Mouse (Mus musculus) CD8-positive naive resting alpha-beta T cell, adult 57 days (primary cell): ENCODE measurements around the gene Ltb4r2. TPM values are rescaled to one million over a fixed set of nuclear protein-coding genes. Genes with fewer than 3 reads are reported as not detected.

Source experiments
- total RNA-seq: library from RNA; stranded (reverse); gene quantifications from one replicate; pipeline ENCODE4 v1.2.4, GENCODE M21; 2023

The Ltb4r2 gene
- 0.18 TPM for total RNA-seq

DNA sequence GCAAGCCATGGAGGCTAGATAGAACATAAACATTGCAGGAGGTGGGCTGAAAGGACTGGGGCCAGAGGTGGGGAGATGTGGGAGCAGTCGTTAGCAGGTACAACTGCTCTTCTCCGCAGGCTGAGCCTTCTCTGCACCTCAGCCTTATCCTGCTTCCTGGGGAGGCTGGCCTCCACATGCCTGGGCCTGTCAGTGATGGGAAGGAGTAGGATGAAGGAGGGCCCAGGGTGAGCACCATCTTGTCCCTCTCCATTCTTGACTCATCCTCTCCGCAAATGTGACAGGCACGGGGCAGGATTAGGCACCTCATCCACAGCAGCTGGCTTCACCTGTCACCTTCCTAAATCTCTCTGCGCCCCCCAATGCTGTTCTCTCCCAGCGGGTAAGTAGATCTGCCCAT is at the start of gene Ltb4r2:
Gene Ltb4r2, plus strand, starts transcription at position 266 of the 400 bp plus-strand sequence.

DNA sequence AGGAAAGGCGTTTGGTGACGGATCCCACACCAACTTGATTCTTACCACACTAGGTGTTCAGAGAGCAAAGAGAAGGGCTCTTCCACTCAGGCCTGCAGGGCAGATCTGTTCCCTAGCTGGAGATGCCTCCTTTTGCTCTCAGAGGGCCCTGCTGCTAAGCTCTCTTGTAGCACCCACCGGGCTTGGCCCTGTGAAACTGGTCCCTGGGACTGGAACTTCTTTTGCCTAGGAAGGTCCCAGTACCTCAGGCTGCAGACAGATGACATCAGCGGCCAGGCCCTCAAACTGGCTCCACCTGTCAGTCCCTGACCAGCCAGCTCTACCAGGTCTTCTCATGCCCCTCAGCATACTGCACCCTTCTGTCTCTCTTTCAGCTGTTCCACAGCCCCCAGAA is 47.5 kb upstream of the Ltb4r2 start, which contains the start of gene Tgm1:
Gene Tgm1, minus strand, starts transcription at position 198 of the 394 bp plus-strand sequence.

DNA sequence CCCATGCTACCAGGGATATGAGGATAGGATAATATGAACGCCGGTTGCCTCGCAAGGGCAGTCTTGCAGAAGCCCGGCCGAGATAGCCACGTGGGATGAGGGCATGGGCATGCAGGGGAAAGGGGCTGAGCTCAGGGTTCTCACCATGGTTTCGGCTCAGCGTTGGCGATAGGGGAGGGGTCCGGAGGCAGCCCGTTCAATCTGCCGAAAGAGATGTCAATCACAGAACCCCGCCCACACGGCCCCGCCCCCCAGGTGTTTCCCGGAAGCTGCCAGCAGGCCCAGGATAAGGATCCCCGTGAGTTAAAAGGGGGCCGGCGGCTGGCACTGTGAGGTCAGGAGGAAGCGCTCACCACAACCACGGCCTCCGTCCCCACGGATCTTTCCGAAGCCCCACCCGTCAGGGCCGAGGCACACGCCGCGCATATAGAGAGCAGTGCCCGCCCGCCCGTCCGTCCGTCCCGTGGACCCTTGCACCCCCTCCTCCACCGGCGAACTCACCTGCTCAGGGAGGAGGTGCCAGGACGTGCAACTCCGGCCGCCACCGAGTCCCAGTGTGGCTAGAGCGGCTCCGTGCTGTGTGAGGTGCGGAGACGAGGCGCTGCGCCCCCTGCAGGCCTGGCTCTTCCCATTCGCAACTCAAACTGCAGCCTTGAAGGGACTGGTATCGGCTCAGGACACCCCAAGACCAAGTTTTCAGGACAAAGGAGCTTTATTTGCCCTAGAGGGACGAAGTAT is 39.4 kb upstream of the Ltb4r2 start, which contains the start of gene Rabggta:
Gene Rabggta, minus strand, starts transcription at position 564 of the 738 bp plus-strand sequence.

DNA sequence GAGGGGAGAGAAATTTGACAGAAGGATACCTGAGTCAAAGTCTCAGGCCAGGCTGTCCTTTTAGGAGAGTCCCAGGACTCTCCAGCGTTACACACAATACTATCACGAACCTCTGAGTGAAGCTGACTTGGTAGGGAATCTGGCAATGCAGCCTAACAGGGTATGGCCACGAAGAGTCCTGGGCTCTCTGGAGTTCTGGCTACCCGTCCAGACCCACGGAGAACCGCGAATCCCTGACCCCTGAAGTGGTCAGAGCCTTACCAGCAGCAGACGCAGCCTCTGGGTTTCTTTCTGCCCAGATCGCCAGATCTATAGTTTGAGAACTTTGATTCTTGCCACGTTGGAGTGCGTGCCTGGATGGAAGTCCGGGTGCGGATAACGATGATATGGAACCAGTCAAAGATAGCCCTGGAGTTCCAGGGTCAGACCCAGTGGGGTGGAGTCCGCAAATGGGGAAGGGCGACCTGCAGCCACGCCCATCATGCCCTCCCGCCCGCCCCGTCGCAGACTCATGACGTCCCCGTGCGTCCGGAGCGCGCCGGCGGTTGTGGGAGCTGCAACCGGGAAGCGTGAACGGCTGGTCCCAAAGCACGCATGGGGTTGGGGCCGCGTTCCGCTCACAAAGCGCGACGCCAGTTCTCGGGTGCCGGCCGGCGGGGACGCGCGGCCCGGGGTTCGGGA is 15.9 kb upstream of the Ltb4r2 start, which contains the start of the genes Dhrs1 and Nop9:
Gene Dhrs1, minus strand, starts transcription at position 511 of the 681 bp plus-strand sequence.
Gene Nop9, plus strand, starts transcription at position 514 of the 681 bp plus-strand sequence.

GRCm38 (mm10) chr14:55758363-55758784 is 2.9 kb upstream of the Ltb4r2 start, which contains the start of gene Cideb:
TSS of gene Cideb (minus strand) at chr14:55758458.

GRCm38 (mm10) chr14:55765696-55766095 is 4.5 kb downstream of the Ltb4r2 start, which contains the start of gene Ltb4r1:
TSS of gene Ltb4r1 (plus strand) at chr14:55765962.

GRCm38 (mm10) chr14:55783958-55784235 is 22.7 kb downstream of the Ltb4r2 start, which contains the start of gene Adcy4:
TSS of gene Adcy4 (minus strand) at chr14:55784095.

DNA sequence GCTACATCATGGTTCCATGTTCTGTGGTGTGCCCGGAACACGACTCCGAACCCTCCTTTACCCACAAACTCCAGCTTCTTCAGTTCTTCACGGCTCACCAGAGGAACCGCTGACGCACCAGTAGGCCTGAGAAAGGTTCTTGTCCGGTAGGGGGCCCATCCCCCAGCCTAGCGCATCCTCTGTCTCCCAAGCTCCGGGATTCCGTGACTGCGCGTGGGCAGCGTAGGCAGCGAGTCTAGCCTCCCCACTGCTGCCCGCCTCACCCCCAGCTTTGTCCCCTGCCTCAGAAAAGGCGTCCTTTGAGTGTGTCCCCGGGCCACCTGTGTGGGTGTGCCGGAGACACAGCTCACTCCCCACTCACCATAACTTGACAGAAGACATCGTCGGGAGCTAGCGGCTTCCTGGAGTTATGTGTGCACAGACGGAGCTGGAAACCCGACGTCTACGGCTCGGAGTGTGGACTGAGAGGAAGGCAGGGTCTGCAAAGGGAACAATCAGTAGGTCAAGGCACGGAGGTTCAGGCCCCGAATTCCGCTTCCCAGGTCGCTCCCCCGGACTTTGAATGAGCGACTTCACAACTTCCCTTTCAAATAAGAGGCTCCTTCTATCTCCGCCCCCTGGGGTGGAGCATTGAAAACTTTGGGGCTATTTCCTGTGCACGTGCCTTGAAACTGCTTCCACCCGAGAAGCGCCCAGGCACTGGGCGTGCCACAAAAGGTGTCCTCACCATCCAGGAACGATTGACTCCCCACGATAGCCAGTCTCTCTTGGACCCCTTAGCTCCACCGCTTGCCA is 27.2 kb downstream of the Ltb4r2 start, which contains the start of gene Ripk3:
Gene Ripk3, minus strand, starts transcription at position 610 of the 795 bp plus-strand sequence.

Other genes starting within 250 kb of the Ltb4r2 start
- gene Nrl, start 236.4 kb upstream of the Ltb4r2 start, total RNA-seq, result not detected
- 10.7 TPM for gene Pck2, start 221.2 kb upstream of the Ltb4r2 start, total RNA-seq
- gene Dcaf11, start 201.4 kb upstream of the Ltb4r2 start, total RNA-seq, result 72.0 TPM
- 2.6 TPM for gene A730061H03Rik, start 201.0 kb upstream of the Ltb4r2 start, total RNA-seq
- gene Fitm1, start 185.8 kb upstream of the Ltb4r2 start, total RNA-seq, result not detected
- 323 TPM for gene Psme1, start 183.3 kb upstream of the Ltb4r2 start, total RNA-seq
- gene Emc9, start 176.1 kb upstream of the Ltb4r2 start, total RNA-seq, result 26.3 TPM
- gene Psme2, start 170.3 kb upstream of the Ltb4r2 start, total RNA-seq, result 372 TPM
- 91.9 TPM for gene Rnf31, start 169.7 kb upstream of the Ltb4r2 start, total RNA-seq
- gene Irf9, start 157.9 kb upstream of the Ltb4r2 start, total RNA-seq, result 90.0 TPM
- not detected for gene Rec8, start 143.4 kb upstream of the Ltb4r2 start, total RNA-seq
- gene Ipo4, start 125.5 kb upstream of the Ltb4r2 start, total RNA-seq, result 65.4 TPM
- 4.2 TPM for gene Gm49378, start 123.5 kb upstream of the Ltb4r2 start, total RNA-seq
- gene Tm9sf1, start 117.6 kb upstream of the Ltb4r2 start, total RNA-seq, result 40.1 TPM
- gene Tssk4, start 111.2 kb upstream of the Ltb4r2 start, total RNA-seq, result 4.1 TPM
- gene Mdp1, start 100.9 kb upstream of the Ltb4r2 start, total RNA-seq, result 45.7 TPM
- 18.6 TPM for gene Gmpr2, start 89.5 kb upstream of the Ltb4r2 start, total RNA-seq
- gene Nedd8, start 89.3 kb upstream of the Ltb4r2 start, total RNA-seq, result 164 TPM
- gene Tinf2, start 79.6 kb upstream of the Ltb4r2 start, total RNA-seq, result 101 TPM
- gene Tgm1, start 47.5 kb upstream of the Ltb4r2 start, total RNA-seq, result 0.95 TPM
- 85.8 TPM for gene Rabggta, start 39.2 kb upstream of the Ltb4r2 start, total RNA-seq
- 11.6 TPM for gene Dhrs1, start 15.7 kb upstream of the Ltb4r2 start, total RNA-seq
- gene Nop9, start 15.7 kb upstream of the Ltb4r2 start, total RNA-seq, result 30.4 TPM
- gene Cideb, start 3.0 kb upstream of the Ltb4r2 start, total RNA-seq, result not detected
- gene Ltb4r1, start 4.5 kb downstream of the Ltb4r2 start, total RNA-seq, result 0.37 TPM
- 0.52 TPM for gene Adcy4, start 22.7 kb downstream of the Ltb4r2 start, total RNA-seq
- gene Ripk3, start 27.4 kb downstream of the Ltb4r2 start, total RNA-seq, result 40.3 TPM
- gene Nfatc4, start 61.7 kb downstream of the Ltb4r2 start, total RNA-seq, result not detected
- 0.43 TPM for gene Nynrin, start 92.6 kb downstream of the Ltb4r2 start, total RNA-seq
- not detected for gene Cbln3, start 123.0 kb downstream of the Ltb4r2 start, total RNA-seq
- gene Khnyn, start 123.5 kb downstream of the Ltb4r2 start, total RNA-seq, result 63.1 TPM
- gene Sdr39u1, start 138.9 kb downstream of the Ltb4r2 start, total RNA-seq, result 44.2 TPM
- not detected for gene Cma1, start 183.2 kb downstream of the Ltb4r2 start, total RNA-seq
- gene Cma2, start 189.6 kb downstream of the Ltb4r2 start, total RNA-seq, result not detected